ENCODE assay signal across 28 mouse cellular contexts in genomic region chr11:104211251-104211650, GRCm38 (mm10). TPM values are rescaled to one million over a fixed set of nuclear protein-coding genes. Genes with fewer than 3 reads are reported as not detected.
DNase-seq lines count a peak whose midpoint lies in the region; TF ChIP-seq lines count a peak whose summit lies in the region.
"Had no signal": no experiment of that assay in that cellular context is flagged by ENCODE, and none has a peak within 500 bp of the region (broad histone marks: within the 10 kb centered on the region; RNA-seq: fewer than 3 reads in every experiment).

No protein-coding gene starts in this region.

- intact Hi-C loops in left cerebral cortex, adult 2 months (cut with DNase I): no loop called here
- intact Hi-C loops in left cerebral cortex, postnatal 10 days (cut with DNase I): no loop called here

- no peak overlapping the region for H3K4me3 ChIP-seq in layer of hippocampus, adult 2 months
- H3K4me3 ChIP-seq in left cerebral cortex, adult 2 months: no peak overlapping the region
- H3K4me3 ChIP-seq in cortical plate, adult 2 months (ENCODE audit: insufficient read depth, low read length): no peak overlapping the region
- H3K4me3 ChIP-seq: embryonic facial prominence, embryonic 13.5 days; embryonic facial prominence, embryonic 15.5 days; erythroblast, embryonic 14.5 days; forebrain, embryonic 10.5 days; forebrain, embryonic 12.5 days had no signal

- DNase-seq in layer of hippocampus, adult 2 months (ENCODE audit: low spot score in 2 of 2): no peak
- DNase-seq in layer of hippocampus, postnatal 25 days (ENCODE audit: extremely low spot score in 1 of 2, low spot score in 1 of 2): no peak
- DNase-seq in left cerebral cortex, adult 2 months (ENCODE audit: extremely low spot score in 1 of 2, low spot score in 2 of 2): no peak
- DNase-seq in left cerebral cortex, postnatal 10 days (ENCODE audit: extremely low spot score in 1 of 2, low spot score in 2 of 2): no peak
- DNase-seq in brain, adult 2 months (ENCODE audit: low read depth, low spot score): peak; percentile 76
- no peak for DNase-seq in cerebellum, adult 11-12 months
- DNase-seq: adrenal gland, adult 2 months; adrenal gland, postnatal 10 days; adrenal gland, postnatal 25 days; cerebellum, adult 11 months; cerebellum, adult 2 months; cerebellum, adult 9-10 months; cerebellum, postnatal 10 days; cerebellum, postnatal 25 days; embryo, embryonic 11 days had no signal

- TF ChIP-seq POLR2A in cortical plate, adult 2 months (IDR thresholded peaks at IDR 0.05; ENCODE audit: extremely low read depth, insufficient read depth, low read length): no peak

- H3K27ac ChIP-seq in layer of hippocampus, adult 2 months: peak overlapping the region; percentile 39
- H3K27ac ChIP-seq in left cerebral cortex, adult 2 months: peak overlapping the region; percentile 40; the same call in 1 of the 2 replicates
- H3K27ac ChIP-seq in cortical plate, adult 2 months (ENCODE audit: insufficient read depth, low read length): peak overlapping the region; percentile 78; the same call in 1 of the 2 replicates
- H3K27ac ChIP-seq: embryonic facial prominence, embryonic 13.5 days; embryonic facial prominence, embryonic 15.5 days; forebrain, embryonic 10.5 days; forebrain, embryonic 12.5 days had no signal

- TF ChIP-seq CTCF in layer of hippocampus, adult 2 months (conservative IDR thresholded peaks at IDR 0.05): peak; percentile 18; the same call in 1 of the 2 replicates
- no peak; the same call in 1 of the 2 replicates for TF ChIP-seq CTCF in left cerebral cortex, adult 2 months (IDR thresholded peaks at IDR 0.05)
- TF ChIP-seq CTCF in cortical plate, adult 2 months (IDR thresholded peaks at IDR 0.05; ENCODE audit: extremely low read depth, insufficient read depth, low read length): no peak

- no peaks in the 10 kb centered on the region for H3K4me1 ChIP-seq in cortical plate, adult 2 months (ENCODE audit: control insufficient read depth, insufficient read depth, low read length)
- H3K4me1 ChIP-seq: embryonic facial prominence, embryonic 13.5 days; embryonic facial prominence, embryonic 15.5 days; forebrain, embryonic 10.5 days; forebrain, embryonic 12.5 days had no signal

RNA-seq across cellular contexts. Expression of gene Mapt, which starts 19.9 kb away (rescaled TPM):
- total RNA-seq in layer of hippocampus, adult 2 months (2021): 100 to 1,000 TPM; 312 to 318 TPM
- 100 to 1,000 TPM; 275 to 302 TPM for total RNA-seq in layer of hippocampus, postnatal 25 days (2021)
- 100 to 1,000 TPM; 353 to 364 TPM for total RNA-seq in left cerebral cortex, adult 2 months (2021)
- total RNA-seq in left cerebral cortex, postnatal 10 days (2021): 100 to 1,000 TPM; 526 to 602 TPM
- 270 and 278 TPM in 2 replicates for polyA plus RNA-seq in cortical plate, adult 2 months (2012; rRNA removed)
- polyA plus RNA-seq: erythroblast, embryonic 14.5 days had no signal

RNA-seq across cellular contexts. Expression of gene Sppl2c, which starts 25.1 kb away (rescaled TPM):
- not detected for total RNA-seq in layer of hippocampus, adult 2 months (2021)
- total RNA-seq in layer of hippocampus, postnatal 25 days (2021): not detected
- not detected for total RNA-seq in left cerebral cortex, adult 2 months (2021)
- not detected for total RNA-seq in left cerebral cortex, postnatal 10 days (2021)
- polyA plus RNA-seq in cortical plate, adult 2 months (2012; rRNA removed): not detected in 2 replicates
- total RNA-seq: adrenal gland, adult 2 months; adrenal gland, postnatal 10 days; adrenal gland, postnatal 25 days; adrenal gland, postnatal 4 days; ES-E14; MEL had no signal
- polyA plus RNA-seq: adrenal gland, adult 2 months; C2C12; cerebellum, adult 2 months; embryonic facial prominence, embryonic 11.5 days; embryonic facial prominence, embryonic 13.5 days; embryonic facial prominence, embryonic 15.5 days; erythroblast, embryonic 14.5 days; forebrain, embryonic 10.5 days; forebrain, embryonic 12.5 days; forebrain, embryonic 14.5 days; forebrain, embryonic 16.5 days had no signal
